Mouse (Mus musculus): ENCODE measurements around the gene Olfr812.
"Not testable (repeated sequence)": the region's sequence is repeated elsewhere in the genome, so short reads cannot be mapped to it uniquely, and the experiment has no call there.

The Olfr812 gene

DNA sequence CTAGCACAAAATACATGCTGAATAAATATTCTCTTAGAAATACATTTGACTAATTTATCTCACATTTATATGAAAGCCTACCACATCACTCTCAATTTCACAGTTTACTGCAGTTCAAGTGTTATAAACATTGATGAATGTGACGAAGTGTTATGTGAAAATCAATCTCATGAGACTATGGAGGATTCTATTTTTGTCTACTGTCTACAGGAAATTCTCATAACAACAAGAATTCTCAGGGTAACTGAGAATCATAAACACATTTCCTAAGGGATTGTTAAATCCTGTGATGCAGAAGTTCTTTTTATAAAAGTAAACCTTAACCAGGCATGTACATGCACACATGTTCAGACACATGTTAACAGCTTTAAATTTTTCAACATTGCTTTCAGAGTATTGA lies at the start of gene Olfr812:
Olfr812 (minus strand) TSS at position 101 of the 400 bp plus-strand sequence.
- no peak for ATAC-seq (ENCODE audit: insufficient number of reproducible peaks, low FRiP score, low TSS enrichment)

- no peak for ATAC-seq (ENCODE audit: insufficient number of reproducible peaks, low FRiP score, low TSS enrichment)
Observed at GRCm38 (mm10) chr10:129885934-129886333, 40.0 kb upstream of the Olfr812 start.

DNA sequence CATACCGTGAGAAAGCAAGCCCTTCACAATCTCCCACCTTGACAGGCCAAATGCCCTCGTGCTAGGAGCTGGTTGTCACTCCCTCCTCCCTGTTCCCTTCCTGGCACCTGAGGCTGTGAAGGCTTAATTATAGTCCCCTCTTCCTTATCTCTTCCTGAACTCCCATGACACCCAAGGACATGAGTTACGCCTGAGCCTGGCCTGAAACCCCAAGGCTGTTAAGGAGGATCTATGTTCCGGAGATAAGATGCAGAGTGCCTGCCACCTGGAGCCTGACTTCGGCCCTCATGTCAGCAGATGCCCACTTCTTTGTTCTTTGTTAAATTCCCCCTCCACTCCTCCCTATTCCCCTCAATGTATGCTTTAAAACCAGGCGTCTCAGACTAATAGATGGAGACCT lies 39.6 kb upstream of the Olfr812 start:
- not testable (repeated sequence) for ATAC-seq (ENCODE audit: insufficient number of reproducible peaks, low FRiP score, low TSS enrichment)

- ATAC-seq (ENCODE audit: insufficient number of reproducible peaks, low FRiP score, low TSS enrichment) = not testable (repeated sequence)
Observed at GRCm38 (mm10) chr10:129879751-129880150, 33.9 kb upstream of the Olfr812 start, which contains the start of gene Olfr814. TSS of gene Olfr814 (minus strand) at chr10:129879851.

GRCm38 (mm10) chr10:129855067-129855466 lies 9.2 kb upstream of the Olfr812 start, which contains the start of gene Olfr813:
TSS of gene Olfr813 (plus strand) at chr10:129855367.
- ATAC-seq (ENCODE audit: insufficient number of reproducible peaks, low FRiP score, low TSS enrichment) = no peak

DNA sequence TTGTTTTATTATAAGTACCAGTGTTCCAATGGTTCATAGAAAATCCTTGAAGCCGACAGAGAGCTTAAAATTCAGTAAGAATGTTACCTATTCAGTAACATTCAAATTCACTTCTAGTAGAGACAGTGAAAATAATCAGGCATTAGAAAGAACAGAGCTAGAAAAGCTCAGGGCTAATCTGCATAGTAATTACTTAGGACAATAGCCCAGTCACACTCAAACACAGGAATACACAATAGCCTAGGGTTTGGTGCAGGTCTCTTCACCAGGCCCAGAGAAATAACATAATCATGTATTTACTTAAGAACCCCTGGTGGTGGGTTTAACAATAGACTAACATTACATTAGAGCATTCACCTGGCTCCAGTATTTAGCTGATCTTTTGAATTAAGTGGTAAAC lies 1.4 kb upstream of the Olfr812 start:
- no peak for ATAC-seq (ENCODE audit: insufficient number of reproducible peaks, low FRiP score, low TSS enrichment)

DNA sequence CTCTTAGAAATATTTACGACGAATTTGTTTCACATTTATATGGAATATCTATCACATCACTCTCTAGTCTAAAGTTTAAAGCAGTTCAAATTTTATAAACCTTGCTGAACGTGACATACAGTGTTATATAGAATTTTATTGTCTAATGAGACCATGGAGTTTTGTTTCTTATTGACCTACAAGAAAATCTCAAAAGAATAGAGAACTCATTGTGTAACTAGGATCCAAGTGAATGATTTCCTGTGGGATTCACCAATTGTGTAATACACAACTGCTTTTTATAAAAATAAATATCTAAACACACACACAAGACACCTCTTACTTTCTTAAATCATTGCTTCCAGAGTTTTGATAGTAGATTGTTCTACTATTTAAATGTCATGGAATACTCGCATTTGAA lies 41.6 kb downstream of the Olfr812 start, which contains the start of gene Olfr811:
Olfr811 (minus strand) TSS at position 101 of the 400 bp plus-strand sequence.
- ATAC-seq (ENCODE audit: insufficient number of reproducible peaks, low FRiP score, low TSS enrichment) = no peak

DNA sequence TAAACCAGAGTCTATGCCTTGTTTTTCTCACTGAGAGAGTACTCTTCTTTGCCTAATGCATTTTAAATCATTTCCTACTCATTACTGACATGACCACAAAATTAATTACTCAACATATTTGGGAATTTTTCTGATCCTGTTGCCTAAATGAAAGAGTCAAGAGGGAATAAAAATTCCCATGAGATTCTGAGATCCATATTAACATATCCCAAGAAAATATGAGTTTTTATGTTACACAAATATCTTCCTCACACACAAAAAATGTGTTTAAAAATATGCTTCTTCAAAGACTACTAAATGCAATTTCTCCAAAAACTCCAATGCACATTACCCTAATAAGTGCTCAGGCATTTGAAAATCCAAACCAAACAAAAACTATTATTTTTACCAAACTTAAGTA lies 51.1 kb downstream of the Olfr812 start, which contains the start of gene Olfr810:
Olfr810 (minus strand) TSS at position 101 of the 400 bp plus-strand sequence.
- ATAC-seq (ENCODE audit: insufficient number of reproducible peaks, low FRiP score, low TSS enrichment) = no peak

Data from cerebellum, adult (tissue).